Mouse (Mus musculus) brain, embryonic 14.5 days (tissue): Measurements from ENCODE around the gene Cln5. TPM values are rescaled to one million over a fixed set of nuclear protein-coding genes. Genes with fewer than 3 reads are reported as not detected.

Experiments
- DNase-seq: peaks from one replicate; pipeline ENCODE4 v3.0.0-alpha.2; 2011; ENCODE audit warnings: low read depth
- CTCF ChIP-seq: fragments of 200-500 bp; IDR thresholded peaks from 2 replicates; pipeline ENCODE4 v1.5.1; 2012; ENCODE audit warnings: inconsistent platforms, mild to moderate bottlenecking, moderate library complexity, borderline replicate concordance; ENCODE audit not compliant: insufficient read depth, insufficient read length; ENCODE audit errors: extremely low read depth
- POLR2A ChIP-seq: fragments of 200-500 bp; IDR thresholded peaks from 2 replicates; pipeline ENCODE4 v1.6.1; 2012; ENCODE audit warnings: mild to moderate bottlenecking, inconsistent platforms, borderline replicate concordance; ENCODE audit not compliant: poor library complexity, insufficient read depth, insufficient read length, severe bottlenecking; ENCODE audit errors: extremely low read depth
- polyA plus RNA-seq: library from polyadenylated mRNA; depleted of rRNA; stranded (reverse); fragments of >200 nt; gene quantifications from 2 replicates; pipeline ENCODE4 v1.2.3, GENCODE M21; 2012; rRNA removed

Cln5 gene
- polyA plus RNA-seq: 8.6 and 9.7 TPM in 2 replicates

- peak; percentile 96 for DNase-seq
- TF ChIP-seq POLR2A (peak; percentile 64), CTCF (peak; percentile 34; the same call in 1 of the 2 replicates)
These were observed at the start of gene Cln5 for GRCm38 (mm10) chr14:103069864-103070611. Gene Cln5 (plus strand): TSS chr14:103070216.

DNA sequence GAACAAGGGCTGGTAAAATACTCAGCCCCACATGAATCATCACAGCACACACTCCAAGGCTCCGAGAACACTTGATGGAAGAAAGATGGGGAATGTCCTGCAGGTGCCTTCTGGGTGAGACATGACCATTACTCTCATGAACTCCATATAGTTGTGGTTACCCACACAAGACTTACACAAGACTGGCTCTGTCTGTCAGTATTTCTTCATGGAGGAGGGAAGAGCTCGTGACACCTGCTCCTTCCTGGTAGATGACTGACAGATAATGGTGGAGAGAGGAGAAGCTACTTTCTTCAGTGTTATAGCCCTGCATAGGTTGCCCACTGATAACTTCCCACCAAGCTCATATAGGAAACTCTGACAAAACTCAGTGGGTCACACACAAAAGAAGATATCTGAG, 40.8 kb upstream of the Cln5 start:
- TF ChIP-seq CTCF: no peak
- TF ChIP-seq POLR2A: no peak
- no peak for DNase-seq

DNA sequence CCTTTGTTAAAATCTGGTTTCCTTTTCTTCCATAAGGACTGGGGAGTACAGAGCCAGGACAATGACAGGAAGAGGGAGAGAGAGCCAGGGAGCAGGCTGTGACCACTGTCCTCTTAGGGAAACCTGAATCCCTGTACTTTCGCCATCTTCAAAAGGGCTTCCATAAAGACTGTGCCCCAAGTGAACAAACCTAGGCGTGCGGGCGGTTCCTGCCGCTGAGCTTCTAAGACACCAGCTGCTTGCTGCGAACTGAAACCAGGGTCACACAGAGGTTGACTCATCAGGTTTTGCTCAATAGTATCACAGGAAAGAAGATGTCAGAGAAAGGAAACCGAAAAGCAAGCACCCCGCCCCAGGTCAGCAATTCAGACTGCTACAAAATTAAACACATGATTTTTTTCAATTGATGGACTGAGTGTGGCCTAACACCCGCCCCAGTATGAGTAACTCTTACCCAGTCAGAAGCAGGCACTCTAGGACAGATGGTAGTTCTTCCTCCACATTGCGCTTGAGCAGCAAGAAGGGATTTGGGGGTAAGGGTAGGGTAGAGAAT, 36.7 kb upstream of the Cln5 start:
- TF ChIP-seq POLR2A (no peak), CTCF (no peak)
- no peak for DNase-seq

GRCm38 (mm10) chr14:103034076-103034475, 35.9 kb upstream of the Cln5 start:
- no peak for TF ChIP-seq CTCF
- TF ChIP-seq POLR2A: no peak
- no peak for DNase-seq

- TF ChIP-seq CTCF (no peak), POLR2A (no peak)
- no peak for DNase-seq
These were observed 33.0 kb upstream of the Cln5 start for GRCm38 (mm10) chr14:103037016-103037415.

- DNase-seq: no peak
- TF ChIP-seq POLR2A: no peak
- TF ChIP-seq CTCF: no peak
These were observed 23.3 kb upstream of the Cln5 start, which contains the start of gene Acod1 for GRCm38 (mm10) chr14:103046677-103047076. Gene Acod1 (plus strand): TSS chr14:103046977.

GRCm38 (mm10) chr14:103048292-103049086, 21.5 kb upstream of the Cln5 start:
- TF ChIP-seq POLR2A (no peak), CTCF (no peak)
- no peak for DNase-seq

DNA sequence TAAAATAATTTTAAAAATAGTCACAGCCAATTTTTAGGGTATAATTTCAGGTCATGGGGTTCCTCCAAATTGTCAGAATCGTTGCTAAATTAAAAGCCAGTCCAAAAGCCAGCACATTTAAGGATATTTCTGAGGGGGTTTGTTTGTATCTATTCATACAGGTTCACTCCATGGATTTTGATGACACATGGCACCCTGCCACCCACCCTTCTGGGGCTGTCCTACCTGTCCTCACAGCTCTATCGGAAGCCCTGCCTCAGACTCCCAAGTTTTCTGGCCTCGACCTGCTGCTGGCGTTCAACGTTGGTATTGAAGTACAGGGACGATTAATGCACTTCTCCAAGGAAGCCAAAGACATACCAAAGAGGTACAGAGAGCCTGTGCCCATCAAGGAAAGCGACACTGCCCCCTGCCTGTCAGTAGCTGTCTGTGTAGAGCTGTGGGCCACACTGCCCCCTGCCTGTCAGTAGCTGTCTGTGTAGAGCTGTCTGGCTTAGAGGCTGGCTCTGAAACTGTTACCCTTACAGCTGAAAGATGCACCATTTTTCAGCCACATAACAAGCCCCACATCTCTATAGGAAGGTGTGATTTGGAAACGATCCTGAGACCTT, 18.8 kb upstream of the Cln5 start:
- TF ChIP-seq POLR2A (no peak), CTCF (peak; percentile 87)
- DNase-seq: peak; percentile 78

DNA sequence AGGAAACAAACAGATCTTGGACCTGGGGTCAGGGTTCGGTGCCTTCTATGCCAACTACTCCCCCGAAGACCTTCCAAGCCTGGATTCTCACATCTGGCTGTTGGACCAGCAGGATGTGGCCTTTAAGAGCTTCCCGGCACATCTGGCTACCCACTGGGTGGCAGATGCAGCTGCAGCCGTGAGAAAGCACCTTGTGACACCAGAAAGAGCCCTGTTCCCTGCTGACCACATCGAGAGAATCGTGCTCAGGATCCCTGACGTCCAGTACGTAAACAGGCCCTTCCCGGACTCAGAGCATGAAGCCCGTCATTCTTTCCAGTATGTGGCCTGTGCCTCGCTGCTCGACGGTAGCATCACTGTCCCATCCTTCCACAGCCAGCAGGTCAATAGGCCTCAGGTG, 15.3 kb upstream of the Cln5 start:
- TF ChIP-seq POLR2A (no peak), CTCF (no peak)
- no peak for DNase-seq

DNA sequence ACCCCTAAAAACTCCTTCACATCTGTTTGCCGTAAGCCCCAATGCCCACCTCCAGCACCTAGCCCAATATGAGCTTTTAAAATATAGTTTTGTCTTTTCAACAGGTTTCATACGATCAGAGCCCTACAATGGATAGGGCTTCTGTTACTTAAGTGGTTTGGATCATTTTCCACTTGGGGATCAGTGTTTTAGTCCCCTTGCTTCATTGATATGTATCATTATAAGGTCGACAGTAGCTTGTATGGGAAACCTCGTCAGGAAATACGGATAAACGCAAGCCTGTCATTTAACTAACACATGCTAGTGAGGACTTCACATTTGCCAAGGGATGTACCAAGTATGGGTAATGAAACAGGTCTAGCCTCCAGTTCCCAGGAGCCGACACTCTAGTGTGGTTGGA, 13.4 kb upstream of the Cln5 start:
- no peak for TF ChIP-seq POLR2A
- TF ChIP-seq CTCF: no peak
- DNase-seq: no peak

DNA sequence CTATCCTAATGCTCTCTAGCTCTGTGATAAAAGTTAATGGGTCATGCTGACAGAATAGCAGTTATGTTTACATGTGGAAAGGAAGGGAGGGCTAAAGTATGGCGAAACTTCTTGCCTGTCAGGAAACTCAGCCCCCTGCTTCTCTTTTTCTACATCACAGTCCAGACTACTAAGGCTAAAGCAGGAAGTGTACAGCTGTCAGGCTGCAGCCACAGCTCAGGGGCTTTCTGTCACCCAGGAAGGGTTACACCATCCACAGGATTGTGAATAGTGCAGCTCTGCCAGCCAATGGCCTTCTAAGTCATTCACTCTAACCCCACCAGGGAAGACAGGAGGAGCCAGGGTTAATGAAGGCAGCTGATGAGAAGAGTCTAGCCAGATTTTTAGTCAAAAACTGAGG, 11.0 kb upstream of the Cln5 start:
- no peak for TF ChIP-seq CTCF
- no peak for TF ChIP-seq POLR2A
- no peak for DNase-seq
